ENCODE assay signal across 12 mouse cellular contexts in the genomic region with DNA sequence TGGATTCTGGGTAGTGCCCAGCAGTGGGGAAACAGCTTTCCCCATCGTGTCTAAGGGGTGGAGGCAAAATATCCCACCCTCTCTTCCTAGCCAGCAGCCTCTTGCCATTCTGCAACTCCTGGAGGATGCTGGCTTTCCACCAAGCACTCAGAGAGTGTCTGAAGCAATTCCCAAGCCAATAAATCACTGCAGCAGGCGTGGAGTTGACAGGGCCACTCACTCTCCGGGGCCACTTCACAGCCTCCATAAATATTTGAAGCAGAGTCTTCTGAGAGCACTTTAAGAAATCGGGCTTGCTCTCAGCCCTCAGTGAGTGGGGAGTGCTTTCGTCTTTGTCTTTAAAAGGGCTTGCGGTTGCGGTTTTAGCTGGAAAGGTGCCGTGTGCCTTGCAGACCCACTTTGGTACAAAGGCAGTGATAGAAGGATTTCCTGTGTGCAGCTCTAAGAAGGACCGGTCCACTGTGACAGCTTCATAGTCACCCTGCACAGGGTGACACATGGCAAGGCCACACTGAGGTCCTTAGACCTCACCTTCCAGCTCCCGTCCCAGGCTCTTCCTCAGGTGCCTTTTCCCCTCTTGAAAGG. TPM values are rescaled to one million over a fixed set of nuclear protein-coding genes. Genes with fewer than 3 reads are reported as not detected.
DNase-seq lines count a peak whose midpoint lies in the region; ATAC-seq and TF ChIP-seq lines count a peak whose summit lies in the region.
"Had no signal": no experiment of that assay in that cellular context is flagged by ENCODE, and none has a peak within 500 bp of the region (broad histone marks: within the 10 kb centered on the region; RNA-seq: fewer than 3 reads in every experiment).

No protein-coding gene starts in this region.

- H3K9ac ChIP-seq in neural tube, embryonic 14.5 days (replicated peaks; ENCODE audit: low read depth, low read length), result 0 out of 2 replicates have a peak overlapping the region, but pooled peaks have one; percentile 28
- H3K9ac ChIP-seq: liver, embryonic 13.5 days had no signal

- H3K4me2 ChIP-seq in neural tube, embryonic 14.5 days (ENCODE audit: low read depth, low read length), result no peak overlapping the region
- H3K4me2 ChIP-seq: liver, embryonic 13.5 days had no signal

- peak; percentile 13 to 27 for DNase-seq in kidney, postnatal 4 days
- no peak for DNase-seq in kidney, adult 8-10 months
- DNase-seq in brain, embryonic 14.5 days (ENCODE audit: low read depth), result peak; percentile 41
- DNase-seq in lung, adult 18-20 months, result peak; percentile 59 to 76
- DNase-seq in layer of hippocampus, adult 9-11 months, result no peak
- DNase-seq in cerebellum, adult 8-10 months, result no peak
- DNase-seq: gastrocnemius, postnatal 25 days; liver, embryonic 13.5 days had no signal

- ATAC-seq in neural tube, embryonic 14.5 days (ENCODE audit: low read depth), result peak; percentile 47; the same call in 1 of the 2 replicates
- ATAC-seq in erythroblast, adult 5-6 weeks (replicated peaks; ENCODE audit: low FRiP score, poor library complexity, severe bottlenecking), result no peak
- ATAC-seq: intestine, postnatal 0 days had no signal

- H3K9me3 ChIP-seq in neural tube, embryonic 14.5 days (ENCODE audit: control insufficient read depth, low read length), result no peaks in the 10 kb centered on the region
- H3K9me3 ChIP-seq: liver, embryonic 13.5 days had no signal

- no peaks in the 10 kb centered on the region for H3K27me3 ChIP-seq in neural tube, embryonic 14.5 days (ENCODE audit: control insufficient read depth, insufficient read depth, low read length)
- H3K27me3 ChIP-seq: liver, embryonic 13.5 days had no signal

- no peak overlapping the region for H3K4me3 ChIP-seq in neural tube, embryonic 14.5 days (ENCODE audit: low read depth, low read length)
- H3K4me3 ChIP-seq: liver, embryonic 13.5 days had no signal

- H3K27ac ChIP-seq in neural tube, embryonic 14.5 days (ENCODE audit: low read depth, low read length), result peak overlapping the region; percentile 73
- H3K27ac ChIP-seq: liver, embryonic 13.5 days had no signal

- no peak for TF ChIP-seq POLR2A in brain, embryonic 14.5 days (IDR thresholded peaks at IDR 0.05; ENCODE audit: borderline replicate concordance, extremely low read depth, insufficient read depth, insufficient read length, poor library complexity, severe bottlenecking)

- TF ChIP-seq CTCF in brain, embryonic 14.5 days (IDR thresholded peaks at IDR 0.05; ENCODE audit: borderline replicate concordance, extremely low read depth, insufficient read depth, insufficient read length), result no peak

- H3K4me1 ChIP-seq in neural tube, embryonic 14.5 days (ENCODE audit: control insufficient read depth, insufficient read depth, low read length), result peaks cover 32% of the 10 kb centered on the region

- H3K36me3 ChIP-seq in neural tube, embryonic 14.5 days (ENCODE audit: control insufficient read depth, insufficient read depth, low read length), result no peaks in the 10 kb centered on the region
- H3K36me3 ChIP-seq: G1E; liver, embryonic 13.5 days had no signal

- WGBS in neural tube, embryonic 14.5 days, result 25% methylated on average over 10 of the region's 10 CpGs

RNA-seq across cellular contexts. Expression of a gene that starts 45.0 kb away (rescaled TPM):
- polyA plus RNA-seq in brain, embryonic 14.5 days (2012; rRNA removed), result 866 and 1,134 TPM in 2 replicates
- polyA plus RNA-seq in neural tube, embryonic 14.5 days (2014; fragmentation: Nextera tagmentation; extraction: Ambion mirVana), result 908 and 937 TPM in 2 replicates
- not detected in 2 replicates for total RNA-seq in erythroblast, adult 5-6 weeks (2015; ENCODE audit: low replicate concordance)
- total RNA-seq in erythroblast, adult 5-6 weeks (2017; ENCODE audit: low replicate concordance), result not detected in 2 replicates
- total RNA-seq: G1E had no signal
- polyA plus RNA-seq: G1E had no signal

Comparison
In these comparisons a context has a peak if more than half of its experiments do, and no peak if none do; other contexts are left out.
1. DNase-seq: peak in kidney, postnatal 4 days (2 of 2), brain, embryonic 14.5 days (single experiment) and lung, adult 18-20 months (2 of 2); none in kidney, adult 8-10 months (0 of 2), layer of hippocampus, adult 9-11 months (single experiment) and cerebellum, adult 8-10 months (single experiment).